Mouse (Mus musculus) C2C12 (cell line): ENCODE data around the gene Slc1a1. TPM values are rescaled to one million over a fixed set of nuclear protein-coding genes. Genes with fewer than 3 reads are reported as not detected.

Experiments
- H3K27me3 ChIP-seq: one replicate; pipeline ENCODE4 v1.6.1; 2011; ENCODE audit not compliant: control insufficient read depth, insufficient read depth, insufficient read length
- H3K36me3 ChIP-seq: one replicate; pipeline ENCODE4 v1.6.1; 2011; ENCODE audit not compliant: control insufficient read depth, insufficient read depth
- H3K4me3 ChIP-seq: one replicate; pipeline ENCODE4 v1.5.1; 2011; ENCODE audit warnings: mild to moderate bottlenecking, control low read depth; ENCODE audit not compliant: poor library complexity, insufficient read depth, severe bottlenecking
- H3K79me2 ChIP-seq: one replicate; pipeline ENCODE4 v1.6.1; 2011; ENCODE audit not compliant: control insufficient read depth, insufficient read depth
- H3K79me3 ChIP-seq: one replicate; pipeline ENCODE4 v1.6.1; 2011; ENCODE audit warnings: low read depth, control low read depth
- H3ac ChIP-seq: one replicate; pipeline ENCODE3; 2011; ENCODE audit warnings: low read depth; ENCODE audit not compliant: control insufficient read depth, insufficient read length
- CEBPB ChIP-seq: IDR thresholded peaks from one replicate; pipeline ENCODE4 v1.6.1; 2011; ENCODE audit warnings: low read depth, mild to moderate bottlenecking, control low read depth, moderate library complexity
- CTCF ChIP-seq: IDR thresholded peaks from one replicate; pipeline ENCODE4 v1.5.1; 2011; ENCODE audit not compliant: control insufficient read depth, insufficient read depth, insufficient read length
- FOSL1 ChIP-seq: IDR thresholded peaks from one replicate; pipeline ENCODE4 v1.8.0; 2011; ENCODE audit warnings: mild to moderate bottlenecking, low read length; ENCODE audit not compliant: poor library complexity, insufficient read depth, severe bottlenecking
- MAX ChIP-seq: IDR thresholded peaks from one replicate; pipeline ENCODE4 v1.6.1; 2011; ENCODE audit warnings: mild to moderate bottlenecking, control low read depth
- MYOD1 ChIP-seq: IDR thresholded peaks from one replicate; pipeline ENCODE4 v1.6.1; 2011; ENCODE audit warnings: low read depth; ENCODE audit not compliant: control insufficient read depth, insufficient read length
- MYOG ChIP-seq: IDR thresholded peaks from one replicate; pipeline ENCODE4 v1.6.1; 2011; ENCODE audit not compliant: control insufficient read depth, insufficient read length; ENCODE audit errors: extremely low read depth
- USF1 ChIP-seq: IDR thresholded peaks from one replicate; pipeline ENCODE4 v1.6.1; 2011; ENCODE audit warnings: low read depth, mild to moderate bottlenecking, control low read depth, moderate library complexity
- polyA plus RNA-seq: library from polyadenylated mRNA; unstranded; fragments of >200 nt; fragmentation: generic; extraction: Trizol; gene quantifications from one replicate; pipeline ENCODE4 v1.2.1, GENCODE M21; 2012; ENCODE audit warnings: missing spikeins

The Slc1a1 gene
- polyA plus RNA-seq, 1 experiment, result 0.01 TPM

DNA sequence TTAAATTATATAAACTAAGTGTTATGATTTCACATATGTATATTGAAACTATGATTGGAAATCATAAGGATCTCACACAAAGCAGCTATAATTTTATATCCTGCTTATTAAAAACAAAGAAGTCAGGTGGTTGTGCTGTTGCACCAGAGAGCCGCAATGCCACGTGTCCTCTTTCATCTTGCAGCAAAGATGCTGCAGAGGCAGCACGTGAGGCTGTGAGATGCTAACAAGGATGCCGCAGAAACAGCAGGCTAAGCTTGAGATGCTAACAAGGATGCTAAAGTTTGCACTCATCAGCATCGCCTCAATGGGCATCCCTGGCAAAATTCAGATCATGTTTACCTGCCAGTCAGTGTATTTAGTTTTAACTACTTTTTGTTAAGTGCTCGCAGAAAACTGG, 34.4 kb upstream of the Slc1a1 start:
- Histone ChIP-seq H3K79me2 (no peaks in the 10 kb centered on the region), H3K4me3 (no peak overlapping the region), H3ac (no peak overlapping the region), H3K27me3 (no peaks in the 10 kb centered on the region), H3K36me3 (no peaks in the 10 kb centered on the region), H3K79me3 (no peaks in the 10 kb centered on the region)
- no peak for TF ChIP-seq USF1
- TF ChIP-seq FOSL1, result no peak
- TF ChIP-seq MYOG, result no peak
- no peak for TF ChIP-seq MYOD1
- no peak for TF ChIP-seq CEBPB
- TF ChIP-seq MAX, result no peak
- TF ChIP-seq CTCF, result no peak

DNA sequence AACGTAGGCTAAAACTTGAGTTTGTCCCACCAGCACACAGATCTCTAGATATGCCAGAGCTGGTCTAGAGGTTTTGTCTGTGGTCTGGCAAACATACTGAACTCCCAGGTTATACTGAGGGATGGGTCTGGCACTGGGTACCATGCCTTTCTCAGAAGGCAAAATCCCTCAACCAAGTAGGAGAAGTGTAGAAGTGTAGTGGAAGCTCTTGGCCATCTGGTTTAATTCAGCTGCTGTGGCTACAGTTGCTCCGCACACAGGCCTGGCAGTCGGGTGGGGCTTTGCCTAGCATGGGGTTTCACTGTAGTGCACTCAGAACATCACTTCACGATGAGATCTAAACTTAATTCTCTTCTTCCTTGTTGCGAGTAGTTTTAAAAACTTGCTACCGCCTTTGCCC, 28.6 kb upstream of the Slc1a1 start:
- H3K79me3 ChIP-seq, result no peaks in the 10 kb centered on the region
- H3K79me2 ChIP-seq, result no peaks in the 10 kb centered on the region
- no peak for TF ChIP-seq CTCF
- no peak for TF ChIP-seq MYOG
- no peaks in the 10 kb centered on the region for H3K36me3 ChIP-seq
- H3K27me3 ChIP-seq, result no peaks in the 10 kb centered on the region
- no peak overlapping the region for H3ac ChIP-seq
- no peak overlapping the region for H3K4me3 ChIP-seq

- no peaks in the 10 kb centered on the region for H3K79me3 ChIP-seq
- no peak overlapping the region for H3ac ChIP-seq
- H3K27me3 ChIP-seq, result no peaks in the 10 kb centered on the region
- no peaks in the 10 kb centered on the region for H3K79me2 ChIP-seq
- H3K4me3 ChIP-seq, result no peak overlapping the region
- no peaks in the 10 kb centered on the region for H3K36me3 ChIP-seq
- TF ChIP-seq CEBPB, result no peak
- no peak for TF ChIP-seq USF1
- TF ChIP-seq MYOD1, result no peak
- TF ChIP-seq CTCF, result no peak
- TF ChIP-seq MAX, result no peak
- no peak for TF ChIP-seq FOSL1
- TF ChIP-seq MYOG, result no peak
Measured at GRCm38 (mm10) chr19:28806821-28807496, 27.9 kb upstream of the Slc1a1 start.

DNA sequence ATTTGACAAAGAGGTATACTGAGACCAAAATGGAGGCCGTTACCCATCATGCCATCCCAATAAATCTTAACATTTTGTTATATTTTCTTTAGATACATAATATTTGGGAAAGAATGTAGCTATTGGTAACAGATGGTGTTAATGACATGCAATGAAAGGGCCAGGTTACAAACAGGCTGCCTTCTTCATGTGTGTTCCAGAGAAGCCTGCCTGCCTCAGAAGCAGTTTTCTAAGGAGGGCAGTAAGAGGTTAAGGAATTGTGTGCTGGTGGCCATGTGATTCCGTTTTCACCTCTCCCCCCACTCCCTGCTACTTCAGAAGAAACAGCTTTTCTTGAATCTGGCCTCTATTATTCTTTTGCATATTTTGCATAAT, 27.4 kb upstream of the Slc1a1 start:
- Histone ChIP-seq H3K36me3 (no peaks in the 10 kb centered on the region), H3K79me3 (no peaks in the 10 kb centered on the region), H3K79me2 (no peaks in the 10 kb centered on the region), H3ac (no peak overlapping the region), H3K4me3 (no peak overlapping the region), H3K27me3 (no peaks in the 10 kb centered on the region)
- TF ChIP-seq CEBPB (no peak), MYOD1 (no peak)

GRCm38 (mm10) chr19:28818286-28818685, 16.6 kb upstream of the Slc1a1 start:
- Histone ChIP-seq H3ac (no peak overlapping the region), H3K79me3 (no peaks in the 10 kb centered on the region), H3K4me3 (no peak overlapping the region), H3K27me3 (no peaks in the 10 kb centered on the region), H3K36me3 (no peaks in the 10 kb centered on the region), H3K79me2 (no peaks in the 10 kb centered on the region)
- no peak for TF ChIP-seq MYOG
- no peak for TF ChIP-seq MYOD1
- TF ChIP-seq CTCF, result no peak

GRCm38 (mm10) chr19:28827697-28828328, 7.0 kb upstream of the Slc1a1 start:
- H3K36me3 ChIP-seq, result no peaks in the 10 kb centered on the region
- no peaks in the 10 kb centered on the region for H3K79me3 ChIP-seq
- H3K79me2 ChIP-seq, result no peaks in the 10 kb centered on the region
- H3ac ChIP-seq, result no peak overlapping the region
- peaks cover 3% of the 10 kb centered on the region for H3K27me3 ChIP-seq
- no peak overlapping the region for H3K4me3 ChIP-seq
- TF ChIP-seq CTCF (no peak), FOSL1 (no peak), MAX (no peak), USF1 (no peak), MYOD1 (no peak), CEBPB (no peak), MYOG (no peak)
